Mouse (Mus musculus) lung, postnatal 25 days (tissue): Measurements from ENCODE around the gene Cpt1a.

ENCODE experiments used
- DNase-seq: peaks from one replicate; pipeline ENCODE4 v3.0.0; 2022; ENCODE audit warnings: low spot score

Gene Cpt1a

GRCm38 (mm10) chr19:3325771-3326478 is 3.8 kb downstream of the Cpt1a start:
- DNase-seq: no peak

- DNase-seq: peak; percentile 41
Measured at GRCm38 (mm10) chr19:3326479-3327047, 4.4 kb downstream of the Cpt1a start.

GRCm38 (mm10) chr19:3333247-3333646 is 11.1 kb downstream of the Cpt1a start:
- peak; percentile 44 for DNase-seq

GRCm38 (mm10) chr19:3333694-3334515 is 11.8 kb downstream of the Cpt1a start:
- DNase-seq: no peak

- no peak for DNase-seq
Measured at GRCm38 (mm10) chr19:3334550-3334949, 12.4 kb downstream of the Cpt1a start.

GRCm38 (mm10) chr19:3335917-3336316 is 13.8 kb downstream of the Cpt1a start:
- DNase-seq: no peak

- DNase-seq: no peak
Measured at GRCm38 (mm10) chr19:3336485-3337255, 14.5 kb downstream of the Cpt1a start.

- peak; percentile 32 for DNase-seq
Measured at GRCm38 (mm10) chr19:3339187-3339586, 17.1 kb downstream of the Cpt1a start.

- no peak for DNase-seq
Measured at GRCm38 (mm10) chr19:3341021-3341420, 18.9 kb downstream of the Cpt1a start.

- DNase-seq: no peak
Measured at GRCm38 (mm10) chr19:3343929-3344328, 21.8 kb downstream of the Cpt1a start.

- DNase-seq: no peak
Measured at GRCm38 (mm10) chr19:3344636-3345544, 22.8 kb downstream of the Cpt1a start.

GRCm38 (mm10) chr19:3347784-3348183 is 25.6 kb downstream of the Cpt1a start:
- DNase-seq: no peak

- peak; percentile 81 for DNase-seq
Measured at GRCm38 (mm10) chr19:3353415-3354111, 31.4 kb downstream of the Cpt1a start.

- no peak for DNase-seq
Measured at GRCm38 (mm10) chr19:3355096-3355495, 33.0 kb downstream of the Cpt1a start.

GRCm38 (mm10) chr19:3356516-3356915 is 34.4 kb downstream of the Cpt1a start:
- DNase-seq: no peak

GRCm38 (mm10) chr19:3357620-3358019 is 35.5 kb downstream of the Cpt1a start:
- DNase-seq: no peak

GRCm38 (mm10) chr19:3359841-3360588 is 37.9 kb downstream of the Cpt1a start:
- DNase-seq: no peak

- DNase-seq: no peak
Measured at GRCm38 (mm10) chr19:3363510-3363909, 41.4 kb downstream of the Cpt1a start.

GRCm38 (mm10) chr19:3365089-3365488 is 43.0 kb downstream of the Cpt1a start:
- no peak for DNase-seq

GRCm38 (mm10) chr19:3368276-3368675 is 46.1 kb downstream of the Cpt1a start:
- no peak for DNase-seq
